Mouse (Mus musculus): ENCODE measurements around the gene Rfc5. TPM values are rescaled to one million over a fixed set of nuclear protein-coding genes. Genes with fewer than 3 reads are reported as not detected.

Gene Rfc5
- 23.5 and 30.3 TPM in 2 replicates for total RNA-seq (2023)

DNA sequence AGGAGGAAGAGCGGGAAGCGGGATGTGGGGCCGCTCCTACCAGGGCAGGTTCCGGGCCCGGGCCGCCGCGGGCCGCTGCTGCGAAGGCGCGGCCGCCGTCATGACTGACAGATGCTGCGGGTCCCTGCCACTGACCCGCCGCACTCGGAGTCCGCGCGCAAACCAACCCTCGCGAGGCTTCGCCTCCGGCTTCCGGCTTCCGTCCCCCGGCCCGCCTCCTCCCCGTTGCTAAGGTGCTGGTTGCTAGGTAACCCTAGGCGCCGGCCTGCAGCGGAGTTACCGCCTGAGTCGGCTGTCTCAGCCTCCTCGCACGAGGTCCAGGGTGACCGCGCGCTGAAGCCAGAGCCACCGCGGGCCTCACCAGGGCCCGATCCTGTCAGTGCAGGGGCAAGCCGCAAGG is at the start of gene Rfc5:
Gene Rfc5 (minus strand): TSS at position 171 of the 400 bp plus-strand sequence.

GRCm38 (mm10) chr5:117413507-117414501 is 25.0 kb upstream of the Rfc5 start, which contains the start of gene Ksr2:
TSS of gene Ksr2 (plus strand) at chr5:117414000.

DNA sequence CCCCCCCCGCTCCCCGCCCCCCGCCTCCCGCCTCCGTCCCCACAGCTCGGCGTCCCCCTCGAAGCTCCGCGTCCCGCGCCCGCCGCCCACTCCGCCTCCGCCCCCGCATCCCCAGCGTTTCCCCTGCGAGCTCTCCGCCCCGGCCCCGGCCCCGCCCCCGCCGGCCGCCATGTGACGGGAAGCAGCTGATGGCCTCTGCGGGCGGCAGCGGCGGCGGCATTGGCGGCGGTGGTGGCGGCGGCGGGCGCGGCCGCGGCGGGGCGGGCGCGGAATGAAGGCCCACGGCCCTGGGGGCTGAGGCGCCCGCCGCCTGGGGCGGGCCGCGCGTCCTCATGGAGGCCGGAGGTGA is 31.7 kb downstream of the Rfc5 start, which contains the start of gene Wsb2:
Gene Wsb2 (plus strand): TSS at position 176 of the 349 bp plus-strand sequence.

Other genes with a start within 250 kb of the Rfc5 start
- 33.3 and 36.5 TPM in 2 replicates for gene Pebp1, start 101.4 kb downstream of the Rfc5 start, total RNA-seq (2023)
- 5.2 and 7.8 TPM in 2 replicates for gene Vsig10, start 70.0 kb downstream of the Rfc5 start, total RNA-seq (2023)
- 54.5 and 70.9 TPM in 2 replicates for gene Wsb2, start 31.7 kb downstream of the Rfc5 start, total RNA-seq (2023)
- 0.02 TPM in 1 of 2 replicates, not detected in the other for gene Ksr2, start 25.0 kb upstream of the Rfc5 start, total RNA-seq (2023)